Mouse (Mus musculus) stomach, postnatal 0 days (tissue): ENCODE results near the gene Olfr91.

Experiments
- CTCF ChIP-seq: IDR thresholded peaks from 2 replicates; pipeline ENCODE4 v1.5.1; 2016; ENCODE audit warnings: antibody characterized with exemption, low read depth, mild to moderate bottlenecking, moderate library complexity
- EP300 ChIP-seq: optimal IDR thresholded peaks from 2 replicates; pipeline ENCODE3; 2016; ENCODE audit warnings: antibody characterized with exemption

GRCm38 (mm10) chr17:37070121-37070520, 28.0 kb downstream of the Olfr91 start:
- TF ChIP-seq CTCF (no peak), EP300 (no peak)
